Mouse (Mus musculus): ENCODE measurements around the gene Prpf4.

Prpf4 gene

DNA sequence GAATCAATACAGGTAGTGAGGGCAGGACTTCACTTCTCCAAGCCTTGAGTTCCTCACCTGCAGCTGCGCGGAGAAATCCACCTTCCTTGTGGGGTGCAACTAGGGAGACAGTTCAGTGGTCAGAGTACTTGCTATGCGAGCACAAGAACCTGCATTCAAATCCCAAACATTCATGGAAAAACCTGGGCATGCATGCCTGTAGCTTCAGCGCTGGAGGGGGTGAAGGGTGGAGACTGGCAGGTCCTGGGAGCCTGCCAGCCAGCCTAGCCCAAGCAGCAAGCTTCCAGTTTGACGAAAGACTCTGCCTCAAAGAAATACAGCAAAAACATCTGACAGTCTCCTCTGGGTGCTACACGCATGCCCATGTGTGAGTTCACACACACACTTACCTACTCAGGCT lies 26.5 kb downstream of the Prpf4 start, which contains the start of gene Rnf183:
TSS of gene Rnf183 (minus strand) at position 172 of the 400 bp plus-strand sequence.
- DNase-seq (ENCODE audit: low read depth in 2 of 2, low spot score in 2 of 2) = no peak

DNA sequence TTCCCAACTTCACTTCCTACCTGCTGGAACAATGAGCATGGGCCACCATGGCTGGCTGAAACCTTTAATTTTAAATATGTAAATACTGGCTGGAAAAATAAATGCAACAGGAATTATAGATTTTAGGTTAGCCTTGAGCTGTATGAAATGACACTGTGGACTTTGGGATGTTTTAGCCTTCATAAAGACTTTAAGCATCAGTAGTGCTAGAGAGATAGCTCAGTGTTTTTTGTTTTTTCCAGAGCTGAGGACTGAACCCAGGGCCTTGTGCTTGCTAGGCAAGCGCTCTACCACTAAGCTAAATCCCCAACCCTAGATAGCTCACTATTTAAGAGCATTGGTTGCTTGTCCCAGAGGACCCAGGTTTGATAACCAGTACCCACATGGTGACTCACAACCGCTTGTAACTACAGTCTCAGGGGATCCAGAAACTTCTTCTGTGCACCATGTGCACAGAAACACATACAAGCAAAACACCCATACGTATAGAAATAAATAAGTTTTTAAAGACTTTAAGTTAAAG lies 28.7 kb downstream of the Prpf4 start:
- no peak for DNase-seq (ENCODE audit: low read depth in 2 of 2, low spot score in 2 of 2)

DNA sequence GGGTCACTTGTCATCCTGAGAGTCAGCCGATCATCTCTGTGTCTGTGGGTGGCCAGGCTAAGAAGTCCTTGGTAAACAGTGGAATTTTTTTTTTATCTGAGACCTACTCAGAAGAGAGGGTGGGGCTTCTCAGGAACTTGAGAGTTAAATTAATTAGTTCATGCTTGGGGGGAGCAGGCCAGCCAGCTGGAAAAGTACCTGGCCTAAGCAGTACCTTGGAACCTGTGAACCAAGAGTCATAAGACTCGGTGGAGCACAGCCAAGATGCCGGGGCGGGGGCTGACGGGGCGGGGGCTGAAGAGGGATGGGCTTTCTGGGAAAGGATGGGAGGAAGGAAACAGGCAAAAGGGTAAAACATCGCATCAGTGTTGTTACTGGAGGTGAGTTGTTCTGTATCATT lies 29.3 kb downstream of the Prpf4 start:
- DNase-seq (ENCODE audit: low read depth in 2 of 2, low spot score in 2 of 2) = no peak

DNA sequence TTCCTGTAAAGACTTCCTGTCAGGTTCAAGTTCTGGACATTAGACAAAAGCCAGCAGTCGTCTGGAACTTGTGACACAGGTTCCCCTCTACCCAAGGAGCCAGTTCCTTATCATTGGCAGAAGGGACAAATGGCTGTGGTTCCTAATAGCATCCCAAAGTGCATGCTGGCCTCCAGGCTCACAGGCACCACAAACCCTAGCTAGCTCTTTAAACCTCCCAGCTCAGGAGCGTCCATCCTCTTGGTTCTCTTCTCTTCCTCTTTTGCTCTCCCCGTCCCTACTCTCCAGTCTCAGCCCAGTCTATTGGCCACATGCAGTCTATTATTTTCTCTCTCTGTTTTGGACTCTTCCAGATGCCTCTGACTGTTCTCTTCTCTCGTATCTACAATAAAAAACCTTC lies 31.2 kb downstream of the Prpf4 start:
- DNase-seq (ENCODE audit: low read depth in 2 of 2, low spot score in 2 of 2) = no peak

DNA sequence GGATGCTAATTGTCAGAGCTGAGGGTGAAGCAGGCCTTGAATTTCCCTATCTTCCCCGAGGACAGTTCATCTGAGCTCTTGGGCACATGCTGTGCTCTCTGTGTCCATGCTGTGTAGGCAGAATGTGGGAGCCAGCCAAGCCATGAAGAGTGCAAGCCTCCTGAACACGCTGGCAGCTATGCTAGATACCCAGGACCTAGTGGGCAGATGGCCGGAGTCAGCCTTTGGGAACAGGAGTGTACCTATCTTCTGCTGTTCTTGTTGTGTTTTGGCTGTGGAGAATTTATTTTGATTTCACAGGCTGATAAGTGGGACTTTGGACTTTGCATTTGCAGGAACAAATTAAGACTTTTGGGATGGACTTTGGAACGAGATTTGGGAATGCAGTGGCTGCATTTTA lies 31.9 kb downstream of the Prpf4 start:
- DNase-seq (ENCODE audit: low read depth in 2 of 2, low spot score in 2 of 2) = no peak

DNA sequence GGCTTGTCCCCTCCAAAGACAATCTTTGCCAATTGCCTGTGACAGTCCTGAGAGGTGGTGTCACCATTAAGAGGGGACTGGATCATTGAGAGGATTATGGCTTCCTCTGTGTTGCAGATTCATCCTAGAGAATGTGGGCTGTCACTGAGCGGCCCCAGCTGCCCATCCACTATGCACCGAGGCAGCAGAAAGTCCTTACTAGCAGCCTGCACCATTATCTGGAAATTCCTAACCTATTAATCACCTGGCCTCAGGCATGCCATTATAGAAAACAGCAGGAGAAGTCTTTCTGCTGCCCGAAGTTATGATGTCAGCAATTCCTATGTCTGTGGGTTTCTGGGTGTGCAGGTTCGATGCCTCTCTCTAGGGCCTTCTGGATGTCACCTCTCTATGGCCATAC lies 32.4 kb downstream of the Prpf4 start:
- DNase-seq (ENCODE audit: low read depth in 2 of 2, low spot score in 2 of 2) = no peak

DNA sequence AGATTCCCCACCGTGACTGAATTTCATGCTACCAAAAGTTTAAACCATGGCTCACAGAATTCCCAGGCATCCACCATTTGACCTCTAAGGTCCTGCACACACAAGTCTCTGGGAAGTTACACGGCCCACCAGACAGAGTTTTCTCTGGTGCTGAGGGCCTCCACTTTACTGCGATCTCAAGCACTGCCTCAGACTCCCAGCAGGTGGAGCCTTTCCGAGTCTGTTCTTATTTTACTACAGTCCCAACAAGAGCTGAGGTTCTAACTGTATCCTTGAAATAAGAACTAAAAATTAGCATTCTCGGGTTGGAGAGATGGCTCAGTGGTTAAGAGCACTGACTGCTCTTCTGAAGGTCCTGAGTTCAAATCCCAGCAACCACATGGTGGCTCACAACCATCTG lies 46.4 kb downstream of the Prpf4 start:
- peak; percentile 23 to 54 for DNase-seq (ENCODE audit: low read depth in 2 of 2, low spot score in 2 of 2)

DNA sequence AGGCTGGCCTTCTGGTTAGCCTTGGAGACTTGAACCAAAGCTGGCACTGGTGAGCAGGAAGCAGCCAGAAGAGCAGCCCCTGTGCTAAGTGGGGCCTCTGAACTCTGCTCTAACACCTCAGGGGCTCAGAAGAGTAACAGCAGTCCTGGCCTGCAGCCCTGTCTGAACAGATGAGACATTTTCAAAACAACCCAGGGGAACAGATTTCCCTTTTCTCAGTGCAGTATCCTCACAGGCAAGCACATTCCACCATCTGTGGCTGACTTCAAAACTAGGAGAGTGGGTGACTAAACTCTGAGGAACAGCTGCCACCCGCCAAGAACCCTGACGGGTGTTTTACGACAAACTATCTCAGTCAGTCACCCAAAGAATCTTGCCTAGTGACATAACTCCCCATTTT lies 50.5 kb downstream of the Prpf4 start:
- no peak for DNase-seq (ENCODE audit: low read depth in 2 of 2, low spot score in 2 of 2)

DNA sequence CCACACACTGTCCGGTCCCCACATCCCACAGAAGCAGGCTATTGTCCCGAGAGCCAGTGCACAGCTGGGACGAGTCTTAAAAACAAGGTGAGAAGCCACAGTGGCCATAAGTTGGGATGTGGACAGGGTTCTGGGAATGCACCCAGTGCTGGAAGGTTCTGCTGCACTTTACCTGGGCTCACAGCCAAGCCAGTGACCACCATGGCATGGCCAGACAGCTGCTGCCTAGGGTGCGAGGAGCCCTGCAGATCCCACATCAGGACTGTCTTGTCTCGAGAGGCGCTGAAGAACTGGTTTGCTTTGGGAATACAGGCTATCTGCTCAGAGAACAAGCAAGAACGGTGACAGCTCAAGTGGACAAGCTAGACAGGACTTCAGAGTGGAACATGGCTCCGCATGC lies 51.8 kb downstream of the Prpf4 start:
- no peak for DNase-seq (ENCODE audit: low read depth in 2 of 2, low spot score in 2 of 2)

DNA sequence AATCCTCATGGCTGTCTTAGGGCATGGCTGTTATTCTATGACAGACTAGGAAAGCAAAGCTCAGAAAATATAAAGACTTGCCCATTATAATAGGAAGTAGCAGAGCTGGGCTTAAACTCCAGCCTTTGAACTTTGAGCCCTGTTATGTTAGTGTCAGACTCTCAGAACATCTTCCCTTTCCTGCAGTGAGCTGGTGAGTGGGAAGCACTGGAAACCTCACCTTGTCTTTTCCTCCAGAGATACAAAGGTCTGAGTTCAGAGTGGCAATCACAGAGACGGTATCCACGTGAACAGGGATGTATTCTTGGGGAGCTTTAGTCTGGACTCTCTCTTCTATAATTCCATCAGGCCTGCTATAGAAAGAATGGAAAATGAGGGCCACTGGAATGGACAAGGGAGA lies 54.5 kb downstream of the Prpf4 start:
- DNase-seq (ENCODE audit: low read depth in 2 of 2, low spot score in 2 of 2) = no peak

DNA sequence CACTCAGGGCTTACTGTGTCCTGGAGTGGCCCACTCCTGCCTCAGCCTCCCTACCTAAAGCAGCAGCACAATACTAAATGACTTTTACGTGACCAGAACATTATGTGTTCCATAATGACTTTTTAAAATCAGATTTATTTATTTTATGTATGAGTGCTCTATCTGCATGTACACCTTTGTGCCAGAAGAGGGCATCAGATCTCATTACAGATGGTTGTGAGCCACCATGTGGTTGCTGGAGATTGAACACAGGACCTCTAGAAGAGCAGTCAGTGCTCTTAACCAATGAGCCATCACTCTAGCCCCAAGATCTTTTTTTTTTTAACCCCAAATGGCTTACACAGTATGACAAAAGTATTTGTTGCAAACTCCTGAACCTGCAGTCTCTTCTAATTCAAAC lies 59.6 kb downstream of the Prpf4 start:
- DNase-seq (ENCODE audit: low read depth in 2 of 2, low spot score in 2 of 2) = no peak

DNA sequence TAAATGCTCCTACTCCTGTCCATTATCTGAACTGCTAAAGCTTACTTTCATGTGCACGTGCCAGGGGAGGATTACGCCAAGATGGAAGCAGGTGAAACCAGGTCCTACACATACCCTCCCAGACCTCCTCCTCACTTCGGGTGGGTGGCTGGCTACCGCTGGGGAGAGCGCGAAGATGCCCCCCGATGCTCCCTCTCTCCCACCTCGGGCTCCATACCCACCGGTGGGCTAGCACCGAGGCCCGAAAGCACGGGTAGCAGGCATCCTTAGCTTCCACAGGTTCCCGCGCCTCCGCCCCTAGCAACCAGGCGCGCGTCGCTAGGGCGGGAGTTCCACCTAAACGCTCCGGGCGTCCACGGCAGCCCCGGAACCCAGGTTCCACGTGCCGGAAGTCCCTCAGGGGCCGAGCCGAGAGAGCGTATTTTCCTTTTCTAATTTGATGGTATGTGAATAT lies 62.0 kb downstream of the Prpf4 start, which contains the start of gene Wdr31:
TSS of gene Wdr31 (minus strand) at position 299 of the 454 bp plus-strand sequence.
- DNase-seq (ENCODE audit: low read depth in 2 of 2, low spot score in 2 of 2) = peak; percentile 72 to 78

DNA sequence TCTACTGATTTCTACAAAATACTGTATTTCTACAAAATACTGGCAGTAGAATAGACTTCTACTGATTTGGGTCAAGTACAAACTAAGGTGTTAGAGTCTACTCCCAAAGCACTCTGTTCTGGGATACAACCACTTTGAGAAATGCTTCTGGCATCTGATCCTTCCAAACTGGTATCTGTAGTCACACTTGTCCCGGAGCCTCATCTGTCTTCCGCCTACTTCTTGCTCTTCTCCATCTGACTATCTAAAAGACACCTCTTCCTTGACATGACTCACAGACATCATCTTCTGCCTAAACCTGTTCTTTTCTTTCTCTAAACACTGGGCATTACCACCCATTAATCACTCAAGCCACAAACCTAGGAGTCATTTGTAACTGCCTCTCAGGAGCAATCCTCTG lies 63.5 kb downstream of the Prpf4 start:
- DNase-seq (ENCODE audit: low read depth in 2 of 2, low spot score in 2 of 2) = no peak

DNA sequence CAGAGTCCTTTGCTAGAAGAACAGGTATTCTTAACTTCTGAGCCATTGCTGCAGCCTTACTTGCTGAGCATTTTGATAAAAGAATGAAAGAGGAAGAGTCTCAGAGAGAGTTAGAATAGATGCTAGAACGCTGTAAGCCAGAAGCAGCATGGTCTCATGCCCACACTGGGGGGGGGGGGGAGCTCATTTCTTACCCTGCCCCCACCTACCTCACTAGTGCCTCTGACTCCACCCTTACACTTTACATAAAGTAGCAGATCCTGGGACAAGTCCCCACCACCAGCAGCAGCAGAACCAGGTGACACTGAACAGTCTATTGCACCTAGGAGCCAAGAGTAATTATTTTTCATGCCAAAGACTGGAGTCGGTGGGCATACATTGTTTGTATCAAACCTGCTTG lies 66.5 kb downstream of the Prpf4 start:
- no peak for DNase-seq (ENCODE audit: low read depth in 2 of 2, low spot score in 2 of 2)

DNA sequence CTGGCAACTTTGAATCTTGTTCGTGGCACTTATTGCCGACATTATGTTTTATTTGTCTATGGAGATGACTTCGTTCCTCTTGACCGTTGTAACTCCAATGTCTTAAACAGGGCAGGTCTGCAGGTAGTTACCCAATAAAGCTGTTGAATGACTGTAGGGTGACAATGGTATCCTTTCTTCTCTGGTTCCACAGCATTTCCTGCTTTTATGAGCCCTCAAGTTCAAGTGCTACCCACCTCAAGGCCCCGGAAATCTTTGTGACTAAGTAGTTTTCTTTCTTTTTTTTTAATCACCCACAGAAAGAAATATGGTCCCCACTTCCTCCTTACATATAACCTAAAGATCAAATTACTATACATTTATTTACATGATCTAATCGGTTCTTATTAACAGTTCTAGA lies 67.2 kb downstream of the Prpf4 start:
- peak; percentile 23 to 35 for DNase-seq (ENCODE audit: low read depth in 2 of 2, low spot score in 2 of 2)
